Mouse (Mus musculus) limb, embryonic 11.5 days (tissue): ENCODE measurements around the gene Tenm4. TPM values are rescaled to one million over a fixed set of nuclear protein-coding genes. Genes with fewer than 3 reads are reported as not detected.
A peak's percentile ranks its signal among the peaks of the same experiment; 100 is the strongest.

Experiments
- ATAC-seq: fragments of 200-750 bp; cut with Nextera tagmentation; 2 replicates; pipeline ENCODE4 v1.8.0; 2017; ENCODE audit warnings: low read depth; ENCODE audit not compliant: insufficient number of reproducible peaks, low FRiP score, low TSS enrichment
- DNase-seq: peaks from one replicate; pipeline ENCODE4 v3.0.0-alpha.2; 2015; ENCODE audit warnings: low spot score
- H3K27ac ChIP-seq: fragments of 300-500 bp; sonication (generic); replicated peaks from 2 replicates; pipeline ENCODE4 v1.5.1; 2014; ENCODE audit warnings: low read depth, mild to moderate bottlenecking, low read length
- H3K27me3 ChIP-seq: fragments of 300-500 bp; sonication (generic); 2 replicates; pipeline ENCODE4 v1.6.1; 2014; ENCODE audit warnings: mild to moderate bottlenecking, low read length, mixed read lengths; ENCODE audit not compliant: control insufficient read depth, insufficient read depth
- H3K36me3 ChIP-seq: fragments of 300-500 bp; sonication (generic); 2 replicates; pipeline ENCODE4 v1.6.1; 2014; ENCODE audit warnings: mild to moderate bottlenecking, low read length, moderate library complexity, mixed read lengths; ENCODE audit not compliant: control insufficient read depth, insufficient read depth
- H3K4me1 ChIP-seq: fragments of 300-500 bp; sonication (generic); 2 replicates; pipeline ENCODE4 v1.6.1; 2014; ENCODE audit warnings: low read length, mixed read lengths; ENCODE audit not compliant: control insufficient read depth, insufficient read depth
- H3K4me2 ChIP-seq: fragments of 300-500 bp; sonication (generic); 2 replicates; pipeline ENCODE4 v1.6.1; 2014; ENCODE audit warnings: low read depth, mild to moderate bottlenecking, moderate library complexity; ENCODE audit not compliant: severe bottlenecking
- H3K4me3 ChIP-seq: fragments of 300-500 bp; sonication (generic); 2 replicates; pipeline ENCODE4 v1.5.1; 2014; ENCODE audit warnings: low read depth, low read length
- H3K9ac ChIP-seq: fragments of 300-500 bp; sonication (generic); 2 replicates; pipeline ENCODE4 v1.6.1; 2014; ENCODE audit warnings: mild to moderate bottlenecking, low read length
- H3K9me3 ChIP-seq: fragments of 300-500 bp; sonication (generic); 2 replicates; pipeline ENCODE4 v1.6.1; 2016; ENCODE audit warnings: low read length; ENCODE audit not compliant: control insufficient read depth
- WGBS: fragments of 180-500 bp; shearing (Covaris S2); extraction: QIAGEN DNeasy Blood & Tissue Kit; methylation state at CpG from one replicate; pipeline ENCODE4 v1.1.7; 2014; 5-methylcytosine and 5-hydroxymethylcytosine counted together
- polyA plus RNA-seq: library from polyadenylated mRNA; unstranded; fragments of >200 nt; fragmentation: Nextera tagmentation; extraction: Ambion mirVana; gene quantifications from 2 replicates; pipeline ENCODE4 v1.2.1, GENCODE M21; 2014

The Tenm4 gene
- polyA plus RNA-seq, 1 experiment from 2014 or later = 43.1 TPM

GRCm38 (mm10) chr7:96151277-96151676 lies 19.8 kb upstream of the Tenm4 start:
- no peaks in the 10 kb centered on the region for H3K27me3 ChIP-seq
- WGBS = 63% methylated on average over 3 of the region's 3 CpGs

GRCm38 (mm10) chr7:96151961-96152360 lies 19.1 kb upstream of the Tenm4 start:
- 42% methylated on average over 5 of the region's 5 CpGs for WGBS
- no peak overlapping the region for H3K9ac ChIP-seq
- H3K27ac ChIP-seq = no peak overlapping the region
- no peak for ATAC-seq
- H3K4me2 ChIP-seq = no peak overlapping the region
- DNase-seq = no peak
- H3K36me3 ChIP-seq = no peaks in the 10 kb centered on the region
- no peaks in the 10 kb centered on the region for H3K27me3 ChIP-seq
- H3K9me3 ChIP-seq = no peaks in the 10 kb centered on the region
- no peaks in the 10 kb centered on the region for H3K4me1 ChIP-seq
- H3K4me3 ChIP-seq = no peak overlapping the region

More at GRCm38 (mm10) chr7:96151277-96151676, 19.8 kb upstream of the Tenm4 start:
- H3K9me3 ChIP-seq = no peaks in the 10 kb centered on the region
- no peak overlapping the region for H3K27ac ChIP-seq
- H3K9ac ChIP-seq = no peak overlapping the region
- no peak for ATAC-seq
- no peak overlapping the region for H3K4me2 ChIP-seq
- no peaks in the 10 kb centered on the region for H3K36me3 ChIP-seq
- DNase-seq = peak; percentile 58
- H3K4me1 ChIP-seq = no peaks in the 10 kb centered on the region
- H3K4me3 ChIP-seq = no peak overlapping the region

DNA sequence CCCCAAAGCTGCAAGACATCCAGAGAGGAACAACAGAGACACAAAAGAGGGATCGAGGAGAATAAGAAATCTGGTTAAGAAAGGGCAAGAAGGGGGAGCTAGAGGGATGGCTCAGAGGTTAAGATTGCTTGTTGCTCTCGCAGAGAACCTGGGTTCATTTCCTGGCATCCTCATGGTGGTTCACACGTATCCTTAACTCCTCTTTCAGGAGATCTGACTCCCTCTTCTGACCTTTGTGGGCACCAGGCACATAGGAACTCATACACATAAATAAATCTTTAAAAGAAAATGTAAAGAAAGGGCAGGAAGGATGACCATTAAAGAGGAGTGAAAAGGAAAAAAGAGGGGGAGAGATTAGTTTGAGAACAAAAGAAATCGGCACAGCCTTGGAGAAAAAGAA lies 18.6 kb upstream of the Tenm4 start:
- no peaks in the 10 kb centered on the region for H3K36me3 ChIP-seq
- no peaks in the 10 kb centered on the region for H3K4me1 ChIP-seq
- WGBS = 11% methylated on average over 4 of the region's 4 CpGs
- peak overlapping the region; percentile 43; the same call in 1 of the 2 replicates for H3K4me2 ChIP-seq
- ATAC-seq (no peak), DNase-seq (no peak)
- H3K27me3 ChIP-seq = no peaks in the 10 kb centered on the region
- no peaks in the 10 kb centered on the region for H3K9me3 ChIP-seq
- no peak overlapping the region for H3K9ac ChIP-seq
- no peak overlapping the region; the same call in 1 of the 2 replicates for H3K4me3 ChIP-seq
- no peak overlapping the region for H3K27ac ChIP-seq

GRCm38 (mm10) chr7:96152924-96153359 lies 18.1 kb upstream of the Tenm4 start:
- under 1% methylated on average over 10 of the region's 10 CpGs for WGBS
- peak; percentile 96 for ATAC-seq
- no peaks in the 10 kb centered on the region for H3K27me3 ChIP-seq

GRCm38 (mm10) chr7:96154025-96154424 lies 17.0 kb upstream of the Tenm4 start:
- no peak overlapping the region for H3K4me3 ChIP-seq
- no peaks in the 10 kb centered on the region for H3K36me3 ChIP-seq
- 81% methylated on average over 3 of the region's 3 CpGs for WGBS
- H3K27me3 ChIP-seq = no peaks in the 10 kb centered on the region
- no peaks in the 10 kb centered on the region for H3K4me1 ChIP-seq
- H3K27ac ChIP-seq = no peak overlapping the region
- no peak for ATAC-seq
- DNase-seq = no peak
- no peaks in the 10 kb centered on the region for H3K9me3 ChIP-seq
- H3K4me2 ChIP-seq = no peak overlapping the region
- H3K9ac ChIP-seq = no peak overlapping the region

More at GRCm38 (mm10) chr7:96152924-96153359, 18.1 kb upstream of the Tenm4 start:
- DNase-seq = peak; percentile 83
- H3K9ac ChIP-seq = peak overlapping the region; percentile 40; the same call in 1 of the 2 replicates
- no peak overlapping the region for H3K27ac ChIP-seq
- no peaks in the 10 kb centered on the region for H3K4me1 ChIP-seq
- H3K4me2 ChIP-seq = peak overlapping the region; percentile 43
- no peaks in the 10 kb centered on the region for H3K36me3 ChIP-seq
- H3K4me3 ChIP-seq = peak overlapping the region; percentile 25
- H3K9me3 ChIP-seq = no peaks in the 10 kb centered on the region

GRCm38 (mm10) chr7:96156481-96157255 lies 14.4 kb upstream of the Tenm4 start:
- ATAC-seq (no peak), DNase-seq (no peak)
- Histone ChIP-seq H3K9me3 (no peaks in the 10 kb centered on the region), H3K27me3 (no peaks in the 10 kb centered on the region), H3K36me3 (no peaks in the 10 kb centered on the region), H3K4me3 (no peak overlapping the region), H3K9ac (no peak overlapping the region), H3K27ac (no peak overlapping the region), H3K4me1 (no peaks in the 10 kb centered on the region), H3K4me2 (no peak overlapping the region)
- 84% methylated on average over 7 of the region's 7 CpGs for WGBS

DNA sequence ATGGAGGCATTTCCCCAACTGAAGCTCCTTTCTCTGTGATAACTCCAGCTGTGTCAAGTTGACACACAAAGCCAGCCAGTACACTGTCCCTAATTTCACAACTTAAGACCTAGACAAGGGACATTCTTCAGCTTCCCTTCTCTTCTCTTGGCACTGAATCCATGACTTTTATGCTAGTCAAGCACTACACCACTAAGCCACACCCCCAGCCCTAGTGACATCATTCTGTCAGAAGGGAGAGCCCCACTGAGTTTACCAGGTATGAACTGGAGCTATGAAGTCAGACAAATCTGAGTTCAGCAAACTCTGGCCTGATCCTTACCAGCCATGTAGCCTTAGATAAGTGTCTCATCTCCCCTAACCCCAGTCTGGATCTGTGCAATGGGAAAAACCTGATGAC lies 6.9 kb upstream of the Tenm4 start:
- H3K9me3 ChIP-seq = no peaks in the 10 kb centered on the region
- H3K4me2 ChIP-seq = no peak overlapping the region
- no peak overlapping the region for H3K9ac ChIP-seq
- no peak overlapping the region for H3K27ac ChIP-seq
- DNase-seq = no peak
- no peaks in the 10 kb centered on the region for H3K4me1 ChIP-seq
- H3K27me3 ChIP-seq = no peaks in the 10 kb centered on the region
- no peak for ATAC-seq
- no peaks in the 10 kb centered on the region for H3K36me3 ChIP-seq
- H3K4me3 ChIP-seq = no peak overlapping the region

- 40% methylated on average over 3 of the region's 3 CpGs for WGBS
- DNase-seq (no peak), ATAC-seq (no peak; the same call in 1 of the 2 replicates)
- no peak overlapping the region for H3K27ac ChIP-seq
- no peaks in the 10 kb centered on the region for H3K36me3 ChIP-seq
- H3K9ac ChIP-seq = no peak overlapping the region
- H3K4me2 ChIP-seq = no peak overlapping the region
- no peak overlapping the region for H3K4me3 ChIP-seq
- H3K9me3 ChIP-seq = no peaks in the 10 kb centered on the region
- H3K4me1 ChIP-seq = peaks cover 8% of the 10 kb centered on the region; the same call in 1 of the 2 replicates
- no peaks in the 10 kb centered on the region for H3K27me3 ChIP-seq
Observed at GRCm38 (mm10) chr7:96168921-96169320, 2.1 kb upstream of the Tenm4 start.
